Mouse (Mus musculus): ENCODE measurements around the gene Apc2. TPM values are rescaled to one million over a fixed set of nuclear protein-coding genes. Genes with fewer than 3 reads are reported as not detected.
A peak's percentile ranks its signal among the peaks of the same experiment; 100 is the strongest.
"Not testable (repeated sequence)": the region's sequence is repeated elsewhere in the genome, so short reads cannot be mapped to it uniquely, and the experiment has no call there.

Apc2 gene
- 223 and 247 TPM in 2 replicates for polyA plus RNA-seq (2015; fragmentation: Nextera tagmentation; extraction: Ambion mirVana)

DNA sequence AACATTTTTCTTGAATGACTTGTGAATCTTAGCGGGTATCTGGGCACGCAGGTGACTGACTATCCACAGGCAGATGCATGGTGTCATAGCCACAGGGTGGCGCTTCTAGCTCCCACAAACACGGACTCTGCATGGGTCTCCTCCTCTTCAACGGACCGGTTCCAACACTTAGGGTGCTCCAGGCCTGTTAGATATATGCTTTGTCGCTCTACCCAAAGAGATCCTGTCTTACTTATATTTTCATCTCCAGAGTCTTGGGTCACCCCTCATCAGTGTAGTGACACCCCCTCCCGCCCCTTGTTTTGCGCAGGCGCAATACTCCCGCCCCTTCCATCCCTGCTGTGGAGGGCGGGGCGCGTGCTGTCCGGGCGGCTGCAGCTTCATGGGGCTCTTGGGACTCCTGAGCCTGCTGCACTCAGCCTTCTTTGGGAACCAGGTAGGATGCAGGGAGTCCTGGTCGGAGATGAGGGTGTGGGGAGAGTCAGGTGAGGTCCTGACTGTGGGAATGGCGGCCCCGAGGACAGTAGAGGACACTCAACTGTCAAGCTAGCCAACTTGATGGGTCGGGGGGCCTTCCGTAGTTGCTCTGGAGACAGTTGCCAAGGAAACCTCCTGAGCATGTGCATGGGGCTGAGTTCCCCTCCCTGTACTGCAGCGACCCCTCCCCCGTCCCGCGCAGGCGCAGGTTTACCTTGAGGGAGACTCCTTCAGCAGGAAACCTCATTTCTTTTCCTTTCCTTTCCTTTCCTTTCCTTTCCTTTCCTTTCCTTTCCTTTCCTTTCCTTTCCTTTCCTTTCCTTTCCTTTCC, at the start of gene Apc2:
Gene Apc2, plus strand, starts transcription at position 360 of the 808 bp plus-strand sequence.
- Histone ChIP-seq H3K36me3 (replicated peaks) (peaks cover 14% of the 10 kb centered on the region), H3K4me3 (peak within 1 kb of the TSS; percentile 47), H3K4me2 (peak within 1 kb of the TSS; percentile 98), H3K27me3 (replicated peaks) (no peaks in the 10 kb centered on the region), H3K9ac (peak within 1 kb of the TSS; percentile 92), H3K4me1 (peaks cover 63% of the 10 kb centered on the region), H3K9me3 (no peaks in the 10 kb centered on the region), H3K27ac (peak within 1 kb of the TSS; percentile 98)
- peak; percentile 70 for ATAC-seq (replicated peaks)
- WGBS: 0% methylated on average over 26 of the region's 26 CpGs

DNA sequence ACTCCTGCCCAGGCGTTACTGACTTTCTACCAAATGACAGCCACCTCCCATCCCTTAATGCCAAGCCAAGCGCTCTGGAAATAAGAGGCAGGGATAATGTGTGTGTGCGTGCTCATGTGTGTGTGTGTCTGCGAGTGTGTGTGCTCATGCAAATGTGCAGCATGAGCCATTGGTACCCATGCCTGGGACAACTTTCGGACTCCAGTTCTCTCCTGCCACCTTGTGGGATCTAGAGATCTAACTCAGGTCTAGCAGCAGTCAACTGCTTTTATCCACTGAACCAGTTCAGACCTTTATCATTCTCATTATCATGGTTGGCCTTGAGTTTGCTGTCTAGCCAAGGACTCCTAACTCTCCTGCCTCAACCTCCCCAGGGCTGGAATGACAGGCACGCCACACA, 47.9 kb upstream of the Apc2 start:
- Histone ChIP-seq H3K9me3 (no peaks in the 10 kb centered on the region), H3K9ac (no peak overlapping the region), H3K4me3 (peak overlapping the region; percentile 78; the same call in 1 of the 2 replicates), H3K27me3 (replicated peaks) (no peaks in the 10 kb centered on the region), H3K36me3 (replicated peaks) (peaks cover 6% of the 10 kb centered on the region; the same call in 1 of the 2 replicates), H3K4me2 (no peak overlapping the region), H3K4me1 (peaks cover 31% of the 10 kb centered on the region), H3K27ac (no peak overlapping the region)
- 36% methylated on average over 6 of the region's 6 CpGs for WGBS
- no peak for ATAC-seq (replicated peaks)

DNA sequence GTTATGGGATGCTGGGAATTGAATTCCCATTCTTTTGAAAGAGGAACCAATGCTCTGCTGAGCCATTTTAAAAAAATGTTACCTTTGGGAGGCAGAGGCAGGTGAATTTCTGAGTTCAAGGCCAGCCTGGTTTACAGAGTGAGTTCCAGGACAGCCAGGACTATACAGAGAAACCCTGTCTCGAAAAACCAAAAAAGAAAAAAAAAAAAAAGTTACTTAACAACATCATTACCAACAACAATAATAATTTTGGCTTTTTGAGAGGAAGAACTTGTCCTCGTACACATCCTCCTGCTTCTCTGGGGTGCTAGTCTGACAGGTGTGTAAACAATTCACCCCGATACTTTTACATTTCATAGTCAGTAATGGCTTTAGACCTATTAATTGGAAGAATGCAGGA, 47.3 kb upstream of the Apc2 start:
- peak; percentile 3 for ATAC-seq (replicated peaks)
- 57% methylated on average over 3 of the region's 3 CpGs for WGBS
- Histone ChIP-seq H3K4me3 (peak overlapping the region; percentile 78), H3K4me2 (peak overlapping the region; percentile 95), H3K4me1 (peaks cover 31% of the 10 kb centered on the region), H3K27ac (0 out of 2 replicates have a peak overlapping the region, but pooled peaks have one; percentile 26)
- not testable (repeated sequence) for H3K27me3 ChIP-seq (replicated peaks); H3K9ac ChIP-seq; H3K36me3 ChIP-seq (replicated peaks); H3K9me3 ChIP-seq

DNA sequence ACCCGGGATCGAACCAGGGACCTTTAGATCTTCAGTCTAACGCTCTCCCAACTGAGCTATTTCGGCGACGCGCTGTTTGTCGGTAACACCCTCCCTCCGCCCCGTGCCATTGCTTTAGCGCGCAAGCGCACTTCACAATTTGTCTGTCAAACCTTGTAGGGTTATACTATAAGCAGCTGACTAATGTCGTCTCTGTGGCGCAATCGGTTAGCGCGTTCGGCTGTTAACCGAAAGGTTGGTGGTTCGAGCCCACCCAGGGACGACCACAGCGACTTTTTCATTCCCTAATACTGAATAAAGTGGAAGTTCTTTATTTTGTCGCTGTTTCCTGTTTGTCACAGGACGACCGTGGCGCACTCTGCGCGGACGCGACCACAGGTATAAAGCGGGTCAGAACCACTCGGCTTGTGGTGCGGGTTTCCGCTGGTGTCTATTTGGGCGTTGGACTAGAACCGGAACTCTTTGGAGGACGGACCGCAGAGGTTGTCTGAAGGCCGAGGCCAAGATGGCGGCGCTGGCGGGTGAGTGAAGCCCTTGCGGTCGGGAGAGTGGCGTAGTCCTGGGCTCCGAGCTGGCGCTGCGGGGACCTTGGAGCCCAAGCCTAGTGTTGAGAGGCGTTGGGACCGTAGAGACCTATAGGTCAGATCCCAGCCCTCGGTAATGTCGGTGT, 46.7 kb upstream of the Apc2 start, which contains the start of gene Ndufs7:
Gene Ndufs7, plus strand, starts transcription at position 151 of the 670 bp plus-strand sequence.
- WGBS: under 1% methylated on average over 53 of the region's 53 CpGs
- peak within 1 kb of the TSS; percentile 95 for H3K4me2 ChIP-seq
- peak; percentile 93 for ATAC-seq (replicated peaks)
- H3K27ac ChIP-seq: peak within 1 kb of the TSS; percentile 89
- H3K9me3 ChIP-seq: no peaks in the 10 kb centered on the region
- peak within 1 kb of the TSS; percentile 78 for H3K4me3 ChIP-seq
- H3K9ac ChIP-seq: peak within 1 kb of the TSS; percentile 73
- no peaks in the 10 kb centered on the region for H3K36me3 ChIP-seq (replicated peaks)
- peaks cover 31% of the 10 kb centered on the region for H3K4me1 ChIP-seq
- H3K27me3 ChIP-seq (replicated peaks): no peaks in the 10 kb centered on the region

DNA sequence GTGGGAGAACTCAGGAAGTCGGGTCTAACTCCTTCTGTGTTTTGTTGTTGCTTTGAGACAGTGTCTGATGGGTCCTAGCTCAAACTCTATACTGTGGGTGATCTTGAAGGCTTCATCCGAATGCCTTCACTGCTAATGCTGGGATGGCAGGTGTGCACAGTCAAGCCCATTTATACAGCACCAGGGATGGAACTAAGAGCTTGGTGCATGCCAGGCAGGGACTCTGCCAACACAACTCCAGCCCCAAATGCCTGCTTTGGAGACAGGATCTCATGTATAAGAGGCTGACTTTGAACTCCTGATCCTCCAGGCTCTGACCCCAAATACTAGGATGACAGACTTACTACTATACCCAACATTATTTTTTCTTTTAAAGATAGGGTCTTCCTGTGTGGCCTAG, 45.7 kb upstream of the Apc2 start:
- peak overlapping the region; percentile 78 for H3K4me3 ChIP-seq
- peaks cover 7% of the 10 kb centered on the region; the same call in 1 of the 2 replicates for H3K36me3 ChIP-seq (replicated peaks)
- WGBS: 39% methylated on average over 2 of the region's 2 CpGs
- ATAC-seq (replicated peaks): no peak
- H3K9me3 ChIP-seq: no peaks in the 10 kb centered on the region
- H3K27me3 ChIP-seq (replicated peaks): no peaks in the 10 kb centered on the region
- H3K27ac ChIP-seq: peak overlapping the region; percentile 89
- H3K4me2 ChIP-seq: peak overlapping the region; percentile 95
- H3K9ac ChIP-seq: peak overlapping the region; percentile 73
- H3K4me1 ChIP-seq: peaks cover 30% of the 10 kb centered on the region

DNA sequence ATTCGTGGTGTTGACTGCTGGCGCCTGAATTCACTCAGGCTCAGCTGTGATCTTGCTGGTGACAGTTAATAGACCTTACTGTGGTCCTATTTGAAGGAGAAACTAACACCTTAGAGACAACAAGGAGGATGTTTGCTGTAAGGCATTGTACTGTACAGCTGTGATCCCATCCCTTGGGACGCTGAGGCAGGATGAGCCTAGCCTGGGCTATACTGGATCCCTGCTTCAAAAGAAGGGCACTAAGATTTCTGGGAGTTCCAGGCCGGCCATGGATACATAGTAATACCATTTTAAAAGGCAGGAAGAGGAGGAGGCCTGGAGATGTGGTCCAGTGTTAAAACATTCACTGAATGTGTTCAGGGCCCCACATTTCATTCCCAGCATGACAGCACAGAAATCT, 45.2 kb upstream of the Apc2 start:
- Histone ChIP-seq H3K4me1 (peaks cover 25% of the 10 kb centered on the region), H3K4me3 (peak overlapping the region; percentile 78), H3K27ac (no peak overlapping the region), H3K36me3 (replicated peaks) (peaks cover 12% of the 10 kb centered on the region; the same call in 1 of the 2 replicates), H3K9me3 (no peaks in the 10 kb centered on the region), H3K27me3 (replicated peaks) (no peaks in the 10 kb centered on the region), H3K4me2 (peak overlapping the region; percentile 95), H3K9ac (0 out of 2 replicates have a peak overlapping the region, but pooled peaks have one; percentile 73)
- WGBS: 85% methylated on average over 4 of the region's 4 CpGs
- ATAC-seq (replicated peaks): no peak

DNA sequence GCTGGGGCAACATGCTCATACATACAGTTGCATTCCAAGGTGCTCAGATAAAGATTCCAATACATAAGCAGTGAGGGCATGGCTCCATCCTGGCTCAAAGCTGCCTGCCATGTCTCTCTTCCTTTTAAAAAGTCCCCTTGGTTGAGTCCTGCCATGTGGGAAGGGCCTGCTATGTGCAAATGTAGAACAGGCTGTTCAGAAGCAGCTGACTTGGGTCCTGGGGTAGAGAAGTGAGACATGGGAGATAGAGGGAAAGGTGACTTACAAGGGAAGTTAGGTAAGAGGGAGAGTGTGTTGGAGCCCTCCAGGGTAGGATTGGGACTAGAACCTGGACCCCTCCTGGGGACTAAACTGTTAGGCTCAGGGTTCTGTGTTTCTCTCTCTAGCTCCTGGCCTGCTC, 43.8 kb upstream of the Apc2 start:
- H3K27ac ChIP-seq: no peak overlapping the region
- peaks cover 25% of the 10 kb centered on the region for H3K4me1 ChIP-seq
- no peak for ATAC-seq (replicated peaks)
- no peak overlapping the region for H3K9ac ChIP-seq
- H3K9me3 ChIP-seq: no peaks in the 10 kb centered on the region
- no peak overlapping the region for H3K4me3 ChIP-seq
- H3K27me3 ChIP-seq (replicated peaks): no peaks in the 10 kb centered on the region
- peaks cover 20% of the 10 kb centered on the region; the same call in 1 of the 2 replicates for H3K36me3 ChIP-seq (replicated peaks)
- no peak overlapping the region for H3K4me2 ChIP-seq

DNA sequence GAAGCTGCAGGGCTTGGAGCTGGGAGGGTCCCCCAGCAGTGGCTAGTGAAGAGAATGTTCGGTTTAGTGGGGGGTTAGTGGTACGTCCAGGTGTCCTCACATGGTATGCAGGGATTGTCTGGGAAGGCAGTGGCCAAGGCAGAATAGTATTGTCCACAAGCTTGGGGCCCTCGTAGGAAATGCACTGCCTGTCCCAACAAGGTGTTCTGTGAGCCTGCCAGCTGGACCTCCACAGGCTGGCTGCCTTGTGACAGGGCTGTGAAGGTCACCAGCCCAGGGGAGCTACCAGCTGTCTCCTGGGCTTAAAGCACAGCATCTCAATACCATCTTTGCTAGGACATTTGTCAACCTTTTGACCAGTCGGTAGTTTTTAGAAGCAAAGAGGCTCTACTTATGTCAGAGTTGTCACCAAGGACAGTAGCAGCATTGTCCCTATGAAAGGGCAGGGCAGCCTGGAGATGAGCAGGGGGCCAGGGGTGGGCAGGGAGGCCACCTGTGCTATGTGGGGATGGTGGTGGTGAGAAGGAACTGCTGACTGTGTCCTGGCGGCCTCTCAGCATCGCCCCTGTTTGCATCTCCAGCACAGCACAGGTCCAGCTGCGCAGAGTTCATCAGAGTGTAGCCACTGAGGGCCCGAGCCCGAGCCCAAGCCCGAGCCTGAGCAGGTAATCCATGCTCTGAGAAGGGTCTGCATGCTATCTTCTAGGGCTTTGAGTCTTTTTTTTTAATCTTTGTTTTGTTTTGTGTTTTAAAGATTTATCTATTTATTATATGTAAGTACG, 43.1 kb upstream of the Apc2 start:
- 92% methylated on average over 11 of the region's 11 CpGs for WGBS
- Histone ChIP-seq H3K27me3 (replicated peaks) (no peaks in the 10 kb centered on the region), H3K9me3 (no peaks in the 10 kb centered on the region), H3K27ac (no peak overlapping the region), H3K4me1 (peaks cover 23% of the 10 kb centered on the region), H3K9ac (no peak overlapping the region), H3K4me2 (no peak overlapping the region), H3K36me3 (replicated peaks) (peaks cover 20% of the 10 kb centered on the region; the same call in 1 of the 2 replicates), H3K4me3 (no peak overlapping the region)
- no peak for ATAC-seq (replicated peaks)

DNA sequence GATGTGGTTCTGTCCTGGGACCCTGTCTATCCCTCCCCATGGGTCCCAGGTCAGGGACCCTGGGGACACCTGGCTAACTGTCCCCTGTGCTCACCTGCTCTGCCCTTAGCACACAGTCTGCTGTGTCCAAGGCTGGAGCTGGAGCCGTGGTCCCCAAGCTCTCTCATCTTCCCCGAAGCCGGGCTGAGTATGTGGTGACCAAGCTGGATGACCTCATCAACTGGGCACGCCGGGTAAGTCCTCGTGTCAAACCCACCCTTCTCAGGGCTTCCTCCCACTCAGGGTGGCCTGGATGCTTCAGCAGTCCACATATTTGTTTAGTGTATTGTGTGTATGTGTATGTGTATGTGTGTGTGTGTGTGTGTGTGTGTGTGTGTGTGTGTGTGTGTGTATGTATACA, 42.2 kb upstream of the Apc2 start:
- no peaks in the 10 kb centered on the region for H3K27me3 ChIP-seq (replicated peaks)

DNA sequence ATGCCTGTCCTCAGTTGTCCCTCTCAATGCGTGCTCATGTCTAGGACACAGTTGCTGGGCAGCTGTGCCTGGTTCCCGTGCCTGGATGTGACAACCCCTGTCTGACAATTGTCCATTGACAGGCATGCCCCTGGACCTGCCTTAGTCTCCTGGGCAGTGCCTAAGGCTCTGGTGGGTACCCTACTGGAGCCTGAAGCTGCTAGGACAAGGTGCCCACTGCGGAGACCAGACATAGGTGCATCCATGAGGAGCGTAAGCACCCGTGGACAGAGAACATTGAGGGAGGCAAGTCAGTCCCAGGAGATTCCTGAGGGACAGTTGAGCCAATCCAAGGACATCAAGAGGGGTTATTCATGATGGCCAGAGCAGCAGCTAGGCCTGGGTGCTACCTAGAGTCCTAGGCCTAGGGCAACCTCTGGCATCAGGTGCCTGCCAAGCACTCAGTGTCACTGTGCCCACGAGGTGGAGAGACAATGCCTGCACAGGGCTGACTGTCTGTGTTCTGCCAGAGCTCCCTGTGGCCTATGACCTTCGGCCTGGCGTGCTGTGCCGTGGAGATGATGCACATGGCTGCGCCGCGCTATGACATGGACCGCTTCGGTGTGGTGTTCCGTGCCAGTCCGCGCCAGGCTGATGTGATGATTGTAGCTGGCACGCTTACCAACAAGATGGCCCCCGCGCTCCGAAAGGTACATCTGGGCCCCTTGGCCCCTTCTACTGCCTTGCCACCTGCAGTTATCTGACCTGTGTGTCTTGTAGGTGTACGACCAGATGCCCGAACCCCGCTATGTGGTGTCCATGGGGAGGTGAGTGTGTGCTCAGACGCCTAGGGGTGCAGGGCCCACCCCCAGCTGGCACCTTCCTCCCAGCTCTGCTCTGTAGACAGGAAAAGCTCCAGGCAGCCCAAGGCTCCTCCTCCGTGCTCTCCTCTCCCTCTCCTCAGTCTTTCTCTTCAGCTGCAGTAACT, 41.2 kb upstream of the Apc2 start:
- Histone ChIP-seq H3K27me3 (replicated peaks) (no peaks in the 10 kb centered on the region), H3K27ac (no peak overlapping the region), H3K4me2 (no peak overlapping the region), H3K4me1 (peaks cover 22% of the 10 kb centered on the region), H3K9me3 (no peaks in the 10 kb centered on the region), H3K4me3 (no peak overlapping the region), H3K9ac (no peak overlapping the region), H3K36me3 (replicated peaks) (peaks cover 24% of the 10 kb centered on the region; the same call in 1 of the 2 replicates)
- no peak for ATAC-seq (replicated peaks)
- 95% methylated on average over 26 of the region's 26 CpGs for WGBS

More for the DNA sequence above, 42.2 kb upstream of the Apc2 start:
- H3K27ac ChIP-seq: no peak overlapping the region
- 86% methylated on average over 6 of the region's 6 CpGs for WGBS
- no peak for ATAC-seq (replicated peaks)
- no peak overlapping the region for H3K9ac ChIP-seq
- no peak overlapping the region for H3K4me3 ChIP-seq
- H3K4me1 ChIP-seq: peaks cover 21% of the 10 kb centered on the region
- peaks cover 24% of the 10 kb centered on the region; the same call in 1 of the 2 replicates for H3K36me3 ChIP-seq (replicated peaks)
- H3K9me3 ChIP-seq: no peaks in the 10 kb centered on the region
- no peak overlapping the region for H3K4me2 ChIP-seq

Data from midbrain, embryonic 15.5 days (tissue).